ENCODE assay signal across 8 mouse cellular contexts in genomic region chr2:28467860-28468485, GRCm38 (mm10). TPM values are rescaled to one million over a fixed set of nuclear protein-coding genes. Genes with fewer than 3 reads are reported as not detected.
DNase-seq lines count a peak whose midpoint lies in the region; ATAC-seq and TF ChIP-seq lines count a peak whose summit lies in the region.

TSS of gene Mrps2 (plus strand) at chr2:28468066.

- peak; percentile 74 for DNase-seq in ES-E14 (ENCODE audit: low read depth, low spot score)
- DNase-seq in cerebellum, adult 18-20 months, result peak; percentile 87 to 92
- DNase-seq in forebrain, postnatal 0 days, result peak; percentile 92
- peak; percentile 88 for DNase-seq in heart, postnatal 4 days
- DNase-seq in layer of hippocampus, adult 8-10 months (ENCODE audit: low spot score in 2 of 2), result peak; percentile 70 to 80
- DNase-seq in ovary, adult 18-20 months (ENCODE audit: low spot score), result peak; percentile 73
- DNase-seq in thymus, postnatal 0 days (ENCODE audit: low spot score), result peak; percentile 76

- H3K36me3 ChIP-seq in ES-E14 (ENCODE audit: control insufficient read depth, insufficient read depth, low read length, poor library complexity, severe bottlenecking), result peaks cover 17% of the 10 kb centered on the region
- H3K36me3 ChIP-seq in forebrain, postnatal 0 days (ENCODE audit: insufficient read depth), result peaks cover 25% of the 10 kb centered on the region
- peaks cover 40% of the 10 kb centered on the region for H3K36me3 ChIP-seq in lung, embryonic 15.5 days

- no peaks in the 10 kb centered on the region for H3K27me3 ChIP-seq in forebrain, postnatal 0 days (ENCODE audit: insufficient read depth, low read length)
- H3K27me3 ChIP-seq in lung, embryonic 15.5 days, result peaks cover 6% of the 10 kb centered on the region; the same call in 1 of the 2 replicates

- H3K4me2 ChIP-seq in forebrain, postnatal 0 days (ENCODE audit: low read depth), result peak within 1 kb of the TSS; percentile 78
- H3K4me2 ChIP-seq in lung, embryonic 15.5 days, result peak within 1 kb of the TSS; percentile 68

- 0 out of 2 replicates have a peak within 1 kb of the TSS, but pooled peaks have one; percentile 42 for H3K27ac ChIP-seq in ES-E14 (ENCODE audit: insufficient read depth, low read depth, low read length, poor library complexity, severe bottlenecking)
- 0 out of 2 replicates have a peak within 1 kb of the TSS, but pooled peaks have one; percentile 40 for H3K27ac ChIP-seq in forebrain, postnatal 0 days (ENCODE audit: low read depth, low read length)
- no peak within 1 kb of the TSS for H3K27ac ChIP-seq in lung, embryonic 15.5 days

- no peaks in the 10 kb centered on the region for H3K9me3 ChIP-seq in ES-E14 (ENCODE audit: control insufficient read depth, insufficient read depth, low read depth, low read length)
- peaks cover 4% of the 10 kb centered on the region; the same call in 1 of the 2 replicates for H3K9me3 ChIP-seq in forebrain, postnatal 0 days (ENCODE audit: low read length)
- peaks cover 4% of the 10 kb centered on the region for H3K9me3 ChIP-seq in lung, embryonic 15.5 days

- H3K9ac ChIP-seq in ES-E14 (ENCODE audit: insufficient read depth, low read depth, low read length, poor library complexity, severe bottlenecking), result peak within 1 kb of the TSS; percentile 96
- H3K9ac ChIP-seq in forebrain, postnatal 0 days, result peak within 1 kb of the TSS; percentile 92
- H3K9ac ChIP-seq in lung, embryonic 15.5 days, result peak within 1 kb of the TSS; percentile 97

- under 1% methylated on average over 49 of the region's 52 CpGs for WGBS in forebrain, postnatal 0 days
- under 1% methylated on average over 52 of the region's 52 CpGs for WGBS in lung, embryonic 15.5 days

- H3K4me1 ChIP-seq in ES-E14 (ENCODE audit: control insufficient read depth in 2 of 2, insufficient read depth in 2 of 2, low read length in 2 of 2, poor library complexity in 1 of 2), result peaks cover 4 to 17% of the 10 kb centered on the region in 2 experiments; a peak in 3 of 4 replicates
- peaks cover 5% of the 10 kb centered on the region; the same call in 1 of the 2 replicates for H3K4me1 ChIP-seq in forebrain, postnatal 0 days (ENCODE audit: insufficient read depth)
- H3K4me1 ChIP-seq in lung, embryonic 15.5 days, result peaks cover 17% of the 10 kb centered on the region

- in situ Hi-C loops in ES-E14 (cut with MboI; ENCODE audit: low sequenced_read_pairs in 2 of 2, unreplicated experiment in 2 of 2), result no loop called here

- peak within 1 kb of the TSS; percentile 94 for H3K4me3 ChIP-seq in ES-E14 (ENCODE audit: insufficient read depth in 1 of 2, low read depth in 1 of 2, low read length in 2 of 2, poor library complexity in 1 of 2, severe bottlenecking in 1 of 2)
- H3K4me3 ChIP-seq in forebrain, postnatal 0 days (ENCODE audit: low read depth, low read length), result peak within 1 kb of the TSS; percentile 88
- peak within 1 kb of the TSS; percentile 86 for H3K4me3 ChIP-seq in lung, embryonic 15.5 days

- TF ChIP-seq CTCF in forebrain, postnatal 0 days (IDR thresholded peaks at IDR 0.05; ENCODE audit: low read depth), result peak; percentile 95

- peak; percentile 96 for ATAC-seq in forebrain, postnatal 0 days
- peak; percentile 92 for ATAC-seq in lung, embryonic 15.5 days (ENCODE audit: borderline replicate concordance, extremely low read depth, low FRiP score, low TSS enrichment)

TF ChIP-seq in ES-E14, 5 proteins besides CTCF, POLR2A, EP300 and RAD21:
- peak; percentile 68; the same call in 1 of the 2 replicates for TF ChIP-seq HCFC1 (IDR thresholded peaks at IDR 0.05; ENCODE audit: borderline replicate concordance, insufficient read depth, low read length)
- no peak for TF ChIP-seq CHD2 (IDR thresholded peaks at IDR 0.05; ENCODE audit: low read depth, low read length)

RNA-seq across cellular contexts. Expression of gene Mrps2, which starts in this region (rescaled TPM):
- 24.9 and 29.9 TPM in 2 replicates for total RNA-seq in ES-E14 (2012; rRNA removed)
- total RNA-seq in forebrain, postnatal 0 days (2014; rRNA removed), result 25.4 and 33.4 TPM in 2 replicates
- polyA plus RNA-seq in forebrain, postnatal 0 days (2015; fragmentation: Nextera tagmentation; extraction: Ambion mirVana), result 39.8 and 42.6 TPM in 2 replicates
- total RNA-seq in heart, postnatal 4 days (2021), result 10 to 100 TPM; 48.3 to 50.4 TPM
- total RNA-seq in layer of hippocampus, adult 8-10 months (2022), result 10 to 100 TPM; 36.4 to 40.2 (median 37.6) TPM
- 53.0 and 53.7 TPM in 2 replicates for polyA plus RNA-seq in lung, embryonic 15.5 days (2015; fragmentation: Nextera tagmentation; extraction: Ambion mirVana)
- 34.4 and 39.5 TPM in 2 replicates for polyA plus RNA-seq in thymus, postnatal 0 days (2015; fragmentation: Nextera tagmentation; extraction: Ambion mirVana)
